Mouse (Mus musculus) midbrain, embryonic 15.5 days (tissue): Measurements from ENCODE around the gene Agbl4. TPM values are rescaled to one million over a fixed set of nuclear protein-coding genes. Genes with fewer than 3 reads are reported as not detected.

Source experiments
- ATAC-seq: fragments of 200-750 bp; cut with Nextera tagmentation; replicated peaks from 2 replicates; pipeline ENCODE4 v1.8.0; 2017; ENCODE audit warnings: moderate TSS enrichment
- H3K27ac ChIP-seq: fragments of 300-500 bp; sonication (generic); 2 replicates; pipeline ENCODE4 v1.5.1; 2015; ENCODE audit warnings: mild to moderate bottlenecking, inconsistent platforms
- H3K27me3 ChIP-seq: fragments of 300-500 bp; sonication (generic); replicated peaks from 2 replicates; pipeline ENCODE4 v1.6.1; 2015; ENCODE audit warnings: inconsistent platforms
- H3K36me3 ChIP-seq: fragments of 300-500 bp; sonication (generic); replicated peaks from 2 replicates; pipeline ENCODE4 v1.6.1; 2015; ENCODE audit warnings: inconsistent platforms
- H3K4me1 ChIP-seq: fragments of 300-500 bp; sonication (generic); 2 replicates; pipeline ENCODE4 v1.6.1; 2015; ENCODE audit warnings: inconsistent platforms
- H3K4me2 ChIP-seq: fragments of 300-500 bp; sonication (generic); 2 replicates; pipeline ENCODE4 v1.6.1; 2015; ENCODE audit warnings: inconsistent platforms, mild to moderate bottlenecking, moderate library complexity
- H3K4me3 ChIP-seq: fragments of 300-500 bp; sonication (generic); 2 replicates; pipeline ENCODE4 v1.5.1; 2015; ENCODE audit warnings: mild to moderate bottlenecking, inconsistent platforms
- H3K9ac ChIP-seq: fragments of 300-500 bp; sonication (generic); 2 replicates; pipeline ENCODE4 v1.6.1; 2015; ENCODE audit warnings: mild to moderate bottlenecking, inconsistent platforms
- H3K9me3 ChIP-seq: fragments of 300-500 bp; sonication (generic); 2 replicates; pipeline ENCODE4 v1.6.1; 2016; ENCODE audit warnings: inconsistent platforms
- WGBS: fragments of 180-500 bp; shearing (Covaris S2); methylation state at CpG from one replicate; pipeline ENCODE4 v1.1.7; 2015; ENCODE audit warnings: mixed read lengths; 5-methylcytosine and 5-hydroxymethylcytosine counted together
- polyA plus RNA-seq: library from polyadenylated mRNA; unstranded; fragments of >200 nt; fragmentation: Nextera tagmentation; extraction: Ambion mirVana; gene quantifications from 2 replicates; pipeline ENCODE4 v1.2.1, GENCODE M21; 2015

The Agbl4 gene
- polyA plus RNA-seq, 1 experiment from 2014 or later = 2.7 TPM

GRCm38 (mm10) chr4:111444616-111445160 is 1047.2 kb downstream of the Agbl4 start:
- no peak overlapping the region for H3K4me2 ChIP-seq
- H3K27ac ChIP-seq = peak overlapping the region; percentile 76
- H3K4me3 ChIP-seq = no peak overlapping the region
- no peak overlapping the region for H3K9ac ChIP-seq
- no peaks in the 10 kb centered on the region for H3K9me3 ChIP-seq
- peaks cover 2% of the 10 kb centered on the region; the same call in 1 of the 2 replicates for H3K36me3 ChIP-seq
- H3K27me3 ChIP-seq = no peaks in the 10 kb centered on the region
- H3K4me1 ChIP-seq = peaks cover 50% of the 10 kb centered on the region
- 4% methylated on average over 1 of the region's 1 CpGs for WGBS
- ATAC-seq = peak; percentile 51

DNA sequence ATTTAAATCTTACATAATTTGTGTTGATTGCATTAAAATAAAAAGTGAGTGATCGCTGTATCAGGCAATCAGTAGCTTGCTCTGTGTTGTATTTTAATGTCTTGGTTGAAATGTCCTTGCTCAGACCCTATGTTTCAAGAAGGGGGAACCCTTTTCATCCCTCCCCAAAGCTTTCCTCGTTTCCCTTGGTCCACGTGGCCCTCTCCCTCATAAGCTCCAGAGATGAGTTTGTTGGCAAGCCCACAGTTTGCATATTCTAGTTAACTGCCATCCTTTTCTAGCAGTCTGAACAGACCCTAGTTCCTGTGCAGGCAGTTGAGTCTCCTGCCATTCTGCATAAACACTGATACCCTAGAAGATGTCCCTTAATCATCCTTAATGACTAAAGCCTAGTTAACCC is 1050.5 kb downstream of the Agbl4 start:
- Histone ChIP-seq H3K4me2 (no peak overlapping the region), H3K36me3 (peaks cover 2% of the 10 kb centered on the region; the same call in 1 of the 2 replicates), H3K9ac (no peak overlapping the region), H3K9me3 (no peaks in the 10 kb centered on the region), H3K4me1 (peaks cover 22% of the 10 kb centered on the region), H3K4me3 (no peak overlapping the region), H3K27ac (no peak overlapping the region), H3K27me3 (no peaks in the 10 kb centered on the region)
- 92% methylated on average over 3 of the region's 3 CpGs for WGBS
- no peak for ATAC-seq

GRCm38 (mm10) chr4:111448586-111448985 is 1051.1 kb downstream of the Agbl4 start:
- H3K36me3 ChIP-seq = peaks cover 2% of the 10 kb centered on the region; the same call in 1 of the 2 replicates
- ATAC-seq = no peak
- no peak overlapping the region for H3K4me3 ChIP-seq
- H3K9me3 ChIP-seq = no peaks in the 10 kb centered on the region
- no peaks in the 10 kb centered on the region for H3K27me3 ChIP-seq
- 98% methylated on average over 4 of the region's 4 CpGs for WGBS
- no peak overlapping the region for H3K27ac ChIP-seq
- H3K4me2 ChIP-seq = no peak overlapping the region
- H3K9ac ChIP-seq = no peak overlapping the region
- H3K4me1 ChIP-seq = peaks cover 16% of the 10 kb centered on the region

DNA sequence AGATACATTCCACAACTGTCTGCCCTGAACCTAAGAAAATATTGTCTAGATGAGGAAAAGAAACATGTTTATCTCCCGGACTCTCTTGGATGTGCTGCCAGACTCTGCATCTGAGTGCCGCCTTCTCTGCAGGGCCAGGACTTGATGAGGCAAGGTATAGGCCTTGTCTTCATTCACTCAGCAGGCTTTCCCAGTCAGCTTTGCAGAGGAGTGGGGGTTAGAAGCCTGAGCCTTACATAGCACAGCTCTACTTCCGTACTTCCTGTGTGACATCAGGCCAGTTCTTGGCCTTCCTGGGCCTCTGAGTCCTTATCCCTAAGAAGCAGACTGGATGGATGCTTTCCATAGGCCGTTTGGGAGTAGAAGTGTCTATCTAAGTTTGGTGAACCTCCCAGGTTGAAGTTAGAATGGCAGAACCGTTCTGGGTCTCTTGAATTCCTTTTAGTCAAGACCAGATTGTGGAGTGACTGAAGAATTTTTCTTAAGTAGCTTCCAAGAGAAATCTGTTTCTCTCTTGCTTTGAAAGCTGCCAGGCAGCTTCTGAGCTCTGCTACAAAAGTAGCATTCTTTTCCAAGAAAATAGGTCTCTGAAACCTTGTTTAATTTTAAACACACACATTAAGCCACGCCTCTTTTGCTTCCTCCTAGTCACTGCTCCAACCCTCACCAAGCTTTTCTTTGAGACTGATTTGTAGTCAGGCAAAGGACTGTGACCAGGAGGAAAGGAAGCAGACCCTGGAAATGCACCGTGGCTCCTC is 1052.2 kb downstream of the Agbl4 start:
- no peak overlapping the region for H3K9ac ChIP-seq
- no peak for ATAC-seq
- H3K27ac ChIP-seq = no peak overlapping the region
- H3K36me3 ChIP-seq = peaks cover 9% of the 10 kb centered on the region; the same call in 1 of the 2 replicates
- no peaks in the 10 kb centered on the region for H3K9me3 ChIP-seq
- WGBS = 75% methylated on average over 7 of the region's 7 CpGs
- no peak overlapping the region for H3K4me3 ChIP-seq
- H3K4me2 ChIP-seq = no peak overlapping the region
- peaks cover 6% of the 10 kb centered on the region for H3K4me1 ChIP-seq
- H3K27me3 ChIP-seq = no peaks in the 10 kb centered on the region

DNA sequence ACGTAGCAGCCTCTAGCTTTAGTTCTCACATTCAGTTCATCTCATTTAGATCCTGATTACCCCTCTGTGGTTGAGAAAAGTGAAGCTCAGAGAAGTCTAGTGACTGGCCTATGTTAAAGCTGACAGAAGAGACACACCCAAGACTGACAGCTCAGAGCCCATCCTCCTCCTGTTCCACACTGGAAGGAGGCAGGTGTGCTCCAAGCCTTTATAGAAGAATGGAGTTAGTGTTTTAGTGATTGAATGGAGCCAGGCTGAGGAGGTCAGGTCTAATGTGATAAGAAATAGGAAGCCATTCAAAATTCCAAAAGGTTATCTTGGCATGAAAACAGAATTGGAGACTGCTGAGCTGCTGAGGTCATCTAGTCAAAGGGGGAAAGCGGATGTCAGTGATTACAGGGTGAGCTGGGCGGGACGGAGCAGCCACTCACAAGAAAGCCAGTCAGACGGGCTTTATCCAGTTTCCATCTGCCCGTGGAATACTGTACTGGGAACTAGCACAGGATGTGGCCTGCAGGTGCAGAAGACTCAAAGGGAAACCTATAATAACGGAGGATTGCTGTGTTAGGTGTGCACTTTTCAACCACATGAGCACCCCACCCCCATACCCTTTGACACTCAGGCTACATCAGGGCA is 1053.9 kb downstream of the Agbl4 start:
- H3K36me3 ChIP-seq = peaks cover 17% of the 10 kb centered on the region; the same call in 1 of the 2 replicates
- peak; percentile 34; the same call in 1 of the 2 replicates for ATAC-seq
- WGBS = 87% methylated on average over 7 of the region's 7 CpGs

GRCm38 (mm10) chr4:111452192-111452591 is 1054.7 kb downstream of the Agbl4 start:
- H3K36me3 ChIP-seq = peaks cover 17% of the 10 kb centered on the region; the same call in 1 of the 2 replicates
- 95% methylated on average over 5 of the region's 5 CpGs for WGBS
- no peak overlapping the region for H3K9ac ChIP-seq
- peaks cover 12% of the 10 kb centered on the region; the same call in 1 of the 2 replicates for H3K4me1 ChIP-seq
- H3K9me3 ChIP-seq = no peaks in the 10 kb centered on the region
- H3K27me3 ChIP-seq = no peaks in the 10 kb centered on the region
- no peak overlapping the region for H3K4me3 ChIP-seq
- H3K27ac ChIP-seq = no peak overlapping the region
- no peak overlapping the region for H3K4me2 ChIP-seq
- no peak for ATAC-seq

More for the DNA sequence above, 1053.9 kb downstream of the Agbl4 start:
- Histone ChIP-seq H3K9me3 (no peaks in the 10 kb centered on the region), H3K4me3 (no peak overlapping the region), H3K9ac (no peak overlapping the region), H3K27ac (no peak overlapping the region), H3K4me1 (peaks cover 4% of the 10 kb centered on the region; the same call in 1 of the 2 replicates), H3K27me3 (no peaks in the 10 kb centered on the region), H3K4me2 (no peak overlapping the region)

DNA sequence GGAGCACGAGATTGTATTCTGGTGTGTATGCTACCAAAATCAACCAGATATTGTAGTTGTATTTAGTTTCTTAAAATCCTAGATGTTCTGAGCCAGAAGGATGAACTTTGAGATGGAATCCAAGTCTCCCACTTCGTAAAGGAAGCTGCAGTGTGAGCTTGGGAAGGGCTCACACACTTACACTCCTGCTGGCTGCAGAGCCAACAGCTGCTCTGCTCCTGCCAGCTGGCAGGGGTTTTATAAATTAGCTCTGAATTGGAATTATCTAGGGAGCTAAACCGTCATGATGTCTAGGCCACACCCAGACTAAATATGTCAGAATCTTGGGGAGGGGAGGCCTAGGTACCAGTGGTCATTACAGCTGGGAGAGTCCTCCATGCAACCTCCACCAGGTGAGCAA is 1055.8 kb downstream of the Agbl4 start:
- H3K36me3 ChIP-seq = peaks cover 17% of the 10 kb centered on the region; the same call in 1 of the 2 replicates
- H3K4me3 ChIP-seq = no peak overlapping the region
- H3K27me3 ChIP-seq = no peaks in the 10 kb centered on the region
- 70% methylated on average over 3 of the region's 3 CpGs for WGBS
- H3K4me1 ChIP-seq = 0 out of 2 replicates have a peak, but pooled peaks cover 12% of the 10 kb centered on the region
- no peaks in the 10 kb centered on the region for H3K9me3 ChIP-seq
- no peak overlapping the region for H3K27ac ChIP-seq
- no peak overlapping the region for H3K4me2 ChIP-seq
- no peak for ATAC-seq
- no peak overlapping the region for H3K9ac ChIP-seq

DNA sequence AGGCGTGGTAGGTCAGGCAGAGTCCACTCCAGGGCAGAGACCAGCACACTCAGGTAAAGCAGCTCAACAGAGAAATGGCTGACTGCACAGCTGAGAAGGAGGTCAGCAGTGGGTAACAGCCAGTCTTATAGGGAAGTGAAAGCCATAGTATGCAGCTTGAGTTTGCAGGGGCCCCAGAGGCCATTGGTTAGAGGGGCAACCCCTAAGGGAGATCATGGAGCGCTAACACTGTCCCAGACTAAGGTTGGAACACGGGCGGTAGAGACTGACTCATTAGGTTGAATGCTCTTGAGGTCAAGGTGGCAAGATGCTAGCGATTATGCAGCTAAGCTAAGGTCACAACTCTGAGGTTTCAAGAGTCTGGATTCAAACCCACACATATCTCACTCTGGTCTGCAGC is 1058.2 kb downstream of the Agbl4 start:
- Histone ChIP-seq H3K4me3 (no peak overlapping the region), H3K4me2 (no peak overlapping the region), H3K27me3 (no peaks in the 10 kb centered on the region), H3K9me3 (no peaks in the 10 kb centered on the region), H3K9ac (no peak overlapping the region), H3K27ac (no peak overlapping the region), H3K4me1 (0 out of 2 replicates have a peak, but pooled peaks cover 12% of the 10 kb centered on the region), H3K36me3 (peaks cover 28% of the 10 kb centered on the region; the same call in 1 of the 2 replicates)
- WGBS = 92% methylated on average over 5 of the region's 5 CpGs
- no peak for ATAC-seq

DNA sequence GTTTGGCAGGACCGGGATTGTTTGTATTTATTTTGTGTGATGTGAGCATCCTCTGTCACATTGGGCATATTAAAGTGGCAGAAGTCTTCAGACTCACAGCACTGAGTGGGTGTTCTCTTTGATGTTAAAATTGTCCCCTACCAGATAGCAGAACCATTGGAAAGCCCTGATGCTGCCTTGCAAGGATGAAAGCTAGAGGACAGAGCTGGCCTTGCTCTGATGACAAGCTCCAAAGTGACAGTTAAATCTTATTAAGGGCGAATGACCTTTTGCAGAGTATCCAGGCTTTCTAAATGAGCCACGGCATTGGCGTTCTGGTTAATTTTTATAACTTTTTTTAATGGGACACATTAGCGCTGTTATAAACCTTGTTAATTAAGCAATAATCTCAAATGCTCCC is 1060.1 kb downstream of the Agbl4 start:
- Histone ChIP-seq H3K4me1 (0 out of 2 replicates have a peak, but pooled peaks cover 12% of the 10 kb centered on the region), H3K4me3 (no peak overlapping the region), H3K27me3 (no peaks in the 10 kb centered on the region), H3K27ac (no peak overlapping the region), H3K36me3 (peaks cover 29% of the 10 kb centered on the region; the same call in 1 of the 2 replicates), H3K9ac (no peak overlapping the region), H3K4me2 (no peak overlapping the region), H3K9me3 (no peaks in the 10 kb centered on the region)
- no peak; the same call in 1 of the 2 replicates for ATAC-seq
- 80% methylated on average over 5 of the region's 5 CpGs for WGBS

GRCm38 (mm10) chr4:111467293-111467773 is 1069.9 kb downstream of the Agbl4 start:
- 0 out of 2 replicates have a peak, but pooled peaks have one; percentile 40 for ATAC-seq
- peaks cover 6% of the 10 kb centered on the region for H3K4me1 ChIP-seq
- no peaks in the 10 kb centered on the region for H3K9me3 ChIP-seq
- H3K4me3 ChIP-seq = no peak overlapping the region
- no peak overlapping the region for H3K4me2 ChIP-seq
- no peaks in the 10 kb centered on the region for H3K36me3 ChIP-seq
- H3K9ac ChIP-seq = no peak overlapping the region
- 74% methylated on average over 2 of the region's 2 CpGs for WGBS
- H3K27ac ChIP-seq = no peak overlapping the region
- H3K27me3 ChIP-seq = no peaks in the 10 kb centered on the region

DNA sequence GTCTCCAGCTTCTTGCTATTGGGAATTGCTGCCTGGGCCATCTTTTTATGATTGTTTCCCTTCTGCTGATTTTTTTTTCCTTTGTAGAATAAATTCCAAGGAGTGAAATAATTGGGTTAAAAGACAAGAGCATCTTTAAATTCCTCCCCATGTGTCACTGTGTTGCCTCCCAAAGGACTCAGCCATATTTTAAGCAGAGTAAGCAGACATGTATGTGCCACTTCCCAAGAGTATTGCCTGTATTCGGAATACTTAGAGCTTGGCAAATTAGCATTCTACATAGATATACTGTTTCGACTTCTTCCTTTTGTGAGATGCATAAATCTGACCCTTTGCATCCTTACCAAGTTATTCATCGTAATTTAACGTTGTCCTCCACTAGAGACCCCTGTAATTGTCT is 1070.3 kb downstream of the Agbl4 start:
- Histone ChIP-seq H3K4me2 (no peak overlapping the region), H3K27ac (no peak overlapping the region), H3K4me3 (no peak overlapping the region), H3K4me1 (peaks cover 6% of the 10 kb centered on the region), H3K36me3 (no peaks in the 10 kb centered on the region), H3K27me3 (no peaks in the 10 kb centered on the region), H3K9ac (no peak overlapping the region), H3K9me3 (no peaks in the 10 kb centered on the region)
- 85% methylated on average over 4 of the region's 4 CpGs for WGBS
- ATAC-seq = no peak

GRCm38 (mm10) chr4:111469847-111470246 is 1072.4 kb downstream of the Agbl4 start:
- Histone ChIP-seq H3K9me3 (no peaks in the 10 kb centered on the region), H3K27me3 (no peaks in the 10 kb centered on the region), H3K36me3 (no peaks in the 10 kb centered on the region), H3K9ac (no peak overlapping the region), H3K27ac (no peak overlapping the region), H3K4me3 (no peak overlapping the region), H3K4me2 (no peak overlapping the region), H3K4me1 (peaks cover 6% of the 10 kb centered on the region)
- no peak for ATAC-seq
- WGBS = 80% methylated on average over 2 of the region's 2 CpGs
